Mouse (Mus musculus): ENCODE measurements around the gene Nudt7. TPM values are rescaled to one million over a fixed set of nuclear protein-coding genes. Genes with fewer than 3 reads are reported as not detected.

Gene Nudt7
- polyA plus RNA-seq, 1 experiment from 2014 or later, result 7.5 TPM

DNA sequence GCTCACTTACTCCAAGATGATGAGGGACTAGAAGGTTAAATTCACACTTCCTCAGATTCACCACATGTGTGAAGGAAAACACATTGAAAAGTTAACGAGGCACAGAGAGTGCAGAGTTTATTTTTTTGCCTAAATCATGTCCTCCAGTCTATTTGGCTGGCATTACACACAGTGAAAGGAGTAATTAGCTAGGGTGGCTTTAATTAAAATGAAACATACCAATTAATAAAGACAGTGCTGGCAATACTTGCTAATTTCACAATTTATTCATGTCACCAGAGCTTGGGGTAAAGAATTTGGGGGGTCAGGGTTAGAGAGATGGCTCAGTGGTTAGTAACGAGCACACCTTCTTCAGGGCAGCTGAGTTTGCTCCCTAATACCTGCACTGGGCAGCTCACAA lies 25.2 kb downstream of the Nudt7 start:
- 48% methylated on average over 2 of the region's 2 CpGs for WGBS
- Histone ChIP-seq H3K4me2 (no peak overlapping the region), H3K4me1 (replicated peaks) (no peaks in the 10 kb centered on the region), H3K27me3 (no peaks in the 10 kb centered on the region), H3K27ac (replicated peaks) (no peak overlapping the region), H3K9me3 (no peaks in the 10 kb centered on the region), H3K36me3 (no peaks in the 10 kb centered on the region), H3K9ac (no peak overlapping the region), H3K4me3 (no peak overlapping the region)
- ATAC-seq (ENCODE audit: low FRiP score, low read depth), result no peak

DNA sequence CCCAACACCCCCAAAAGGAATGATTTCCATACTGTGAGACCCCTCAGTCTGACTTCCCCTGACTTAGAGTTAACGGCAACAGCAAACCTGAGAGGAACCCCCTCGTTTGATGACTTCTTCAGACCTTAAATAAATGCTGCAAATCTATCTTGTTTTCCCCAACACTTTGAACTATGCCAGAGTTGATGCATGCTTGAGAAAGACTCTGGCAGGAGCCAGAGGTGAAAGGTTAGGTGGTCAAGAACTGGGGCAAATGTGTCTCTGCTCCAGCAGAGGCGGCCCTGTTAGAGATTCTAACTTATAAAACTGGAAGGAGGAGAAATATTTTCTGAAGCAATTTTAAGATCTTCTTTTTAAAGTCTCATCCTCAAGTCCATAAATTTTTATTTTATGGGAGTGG lies 26.3 kb downstream of the Nudt7 start:
- no peak overlapping the region for H3K9ac ChIP-seq
- no peaks in the 10 kb centered on the region for H3K4me1 ChIP-seq (replicated peaks)
- H3K27me3 ChIP-seq, result no peaks in the 10 kb centered on the region
- no peak overlapping the region for H3K4me2 ChIP-seq
- no peak overlapping the region for H3K27ac ChIP-seq (replicated peaks)
- H3K36me3 ChIP-seq, result no peaks in the 10 kb centered on the region
- H3K4me3 ChIP-seq, result no peak overlapping the region
- no peaks in the 10 kb centered on the region for H3K9me3 ChIP-seq
- ATAC-seq (ENCODE audit: low FRiP score, low read depth), result no peak
- 83% methylated on average over 3 of the region's 3 CpGs for WGBS

DNA sequence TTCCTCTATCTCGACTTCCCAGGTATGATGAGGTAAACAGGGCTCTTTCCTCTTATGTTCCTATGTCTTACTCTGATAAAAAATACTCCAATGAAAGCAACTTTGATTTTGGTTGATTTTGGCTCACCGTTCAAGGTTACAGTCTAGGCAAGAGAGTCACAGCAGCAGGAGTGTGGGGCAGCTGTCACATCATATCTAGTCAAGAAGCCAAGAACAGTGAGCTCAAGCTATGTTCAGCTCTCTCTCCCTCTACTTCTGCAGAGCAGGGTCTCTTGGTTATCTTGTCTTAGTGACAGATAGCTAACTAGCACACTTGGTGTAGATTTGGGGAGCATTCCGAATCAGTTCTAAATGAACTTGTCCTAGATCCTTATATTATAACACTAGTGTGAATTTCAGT lies 30.5 kb downstream of the Nudt7 start:
- Histone ChIP-seq H3K4me2 (no peak overlapping the region), H3K9ac (no peak overlapping the region), H3K9me3 (no peaks in the 10 kb centered on the region), H3K27ac (replicated peaks) (no peak overlapping the region), H3K4me1 (replicated peaks) (0 out of 2 replicates have a peak, but pooled peaks cover 5% of the 10 kb centered on the region), H3K27me3 (no peaks in the 10 kb centered on the region), H3K36me3 (no peaks in the 10 kb centered on the region), H3K4me3 (no peak overlapping the region)
- ATAC-seq (ENCODE audit: low FRiP score, low read depth), result no peak
- 89% methylated on average over 3 of the region's 3 CpGs for WGBS

DNA sequence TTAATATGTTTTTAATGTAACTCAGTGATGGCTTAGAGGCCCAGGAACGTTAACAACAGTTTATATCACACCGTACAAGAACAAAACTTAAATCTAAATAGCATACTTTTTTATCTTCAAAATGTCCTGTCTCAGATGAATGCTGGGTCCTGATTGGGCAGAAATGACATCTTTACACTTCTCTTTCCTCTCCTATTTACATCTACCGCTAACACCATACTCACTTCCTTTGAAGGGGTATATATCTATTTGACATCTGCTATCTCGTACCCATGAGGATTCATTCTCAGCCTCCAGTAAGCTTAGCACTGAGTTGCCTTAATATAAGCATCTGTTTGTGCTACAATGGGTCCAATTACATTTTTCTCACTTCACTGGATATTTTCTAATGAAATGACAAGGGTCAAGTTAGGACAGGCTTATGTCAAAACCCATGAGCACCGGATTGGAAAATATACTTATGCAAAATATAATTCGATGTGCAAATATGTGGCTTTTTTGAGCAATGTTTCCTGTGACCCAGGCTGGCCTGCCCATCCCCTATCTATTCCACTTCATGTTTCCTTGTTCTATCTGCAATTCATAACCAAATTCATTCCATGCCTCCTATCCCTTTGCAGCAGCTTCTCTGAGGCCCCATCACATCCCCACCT lies 31.2 kb downstream of the Nudt7 start:
- Histone ChIP-seq H3K9ac (no peak overlapping the region), H3K36me3 (no peaks in the 10 kb centered on the region), H3K9me3 (no peaks in the 10 kb centered on the region), H3K27me3 (no peaks in the 10 kb centered on the region), H3K4me3 (no peak overlapping the region), H3K4me2 (no peak overlapping the region), H3K27ac (replicated peaks) (no peak overlapping the region), H3K4me1 (replicated peaks) (0 out of 2 replicates have a peak, but pooled peaks cover 5% of the 10 kb centered on the region)
- ATAC-seq (ENCODE audit: low FRiP score, low read depth), result no peak
- WGBS, result 76% methylated on average over 6 of the region's 6 CpGs

DNA sequence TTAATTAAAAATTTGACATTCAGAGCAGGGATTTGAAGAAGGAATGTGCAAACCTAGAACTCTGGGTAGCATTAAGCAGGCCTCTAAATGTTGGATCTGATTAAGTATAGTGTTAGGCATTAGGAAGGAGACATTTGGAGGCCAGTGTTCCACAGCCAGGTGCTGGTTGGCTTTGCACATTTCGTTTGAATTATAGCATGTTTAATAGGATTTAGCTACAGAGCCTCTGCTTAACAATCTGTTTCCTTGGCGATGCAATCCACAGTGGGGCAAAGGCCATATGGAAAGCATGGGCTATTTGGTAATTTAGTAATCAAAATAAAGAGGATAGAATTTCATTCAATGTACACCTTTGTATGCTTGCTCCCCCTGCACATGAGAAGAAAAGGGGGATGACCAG lies 32.4 kb downstream of the Nudt7 start:
- no peaks in the 10 kb centered on the region for H3K36me3 ChIP-seq
- no peak overlapping the region for H3K4me3 ChIP-seq

DNA sequence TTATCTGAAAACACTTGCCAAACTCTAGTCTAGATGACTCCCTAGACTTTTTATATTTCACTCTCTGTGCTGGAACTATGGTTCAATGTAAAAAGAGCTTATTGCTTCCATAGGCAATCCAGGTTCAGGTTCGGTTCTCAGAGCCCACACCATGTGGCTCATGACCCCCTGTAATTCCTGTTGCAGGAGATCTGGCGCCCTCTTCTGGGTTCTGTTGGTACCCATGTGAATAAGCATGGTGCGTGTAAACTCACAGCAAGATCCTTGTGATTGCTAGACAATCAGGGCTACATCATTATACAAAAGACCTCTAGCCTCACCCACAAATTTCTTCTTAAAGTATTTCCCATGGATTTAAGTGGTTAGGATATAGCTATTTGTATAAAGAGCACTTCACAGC lies 43.4 kb downstream of the Nudt7 start:
- no peak overlapping the region for H3K4me2 ChIP-seq
- 67% methylated on average over 3 of the region's 3 CpGs for WGBS
- no peaks in the 10 kb centered on the region for H3K36me3 ChIP-seq
- no peak overlapping the region for H3K4me3 ChIP-seq
- H3K27me3 ChIP-seq, result no peaks in the 10 kb centered on the region
- H3K4me1 ChIP-seq (replicated peaks), result no peaks in the 10 kb centered on the region; the same call in 1 of the 2 replicates
- H3K27ac ChIP-seq (replicated peaks), result no peak overlapping the region
- ATAC-seq (ENCODE audit: low FRiP score, low read depth), result no peak
- no peaks in the 10 kb centered on the region for H3K9me3 ChIP-seq
- no peak overlapping the region for H3K9ac ChIP-seq

More for the DNA sequence above, 32.4 kb downstream of the Nudt7 start:
- Histone ChIP-seq H3K27me3 (no peaks in the 10 kb centered on the region), H3K9ac (no peak overlapping the region), H3K4me1 (replicated peaks) (0 out of 2 replicates have a peak, but pooled peaks cover 5% of the 10 kb centered on the region), H3K27ac (replicated peaks) (no peak overlapping the region), H3K9me3 (no peaks in the 10 kb centered on the region), H3K4me2 (no peak overlapping the region)
- WGBS, result 34% methylated on average over 2 of the region's 2 CpGs
- no peak for ATAC-seq (ENCODE audit: low FRiP score, low read depth)

DNA sequence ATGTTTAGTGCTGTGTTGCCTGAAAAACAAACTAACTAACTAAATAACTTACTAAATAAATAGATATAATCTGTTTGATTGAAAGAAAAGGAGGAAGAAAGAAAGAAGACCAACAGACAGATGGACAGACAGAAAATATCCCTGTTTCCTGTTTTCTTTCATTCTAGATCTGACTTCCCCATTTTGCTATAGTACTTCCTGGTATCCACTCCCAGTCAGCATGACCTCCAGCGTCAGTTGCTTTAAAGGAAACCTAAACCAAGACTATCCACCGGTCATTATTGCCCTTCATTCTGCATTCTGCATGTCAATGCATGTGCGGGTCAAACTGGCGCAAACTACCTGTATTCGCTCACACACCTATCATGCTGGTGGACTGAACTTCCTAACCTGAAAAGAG lies 60.0 kb downstream of the Nudt7 start:
- H3K4me3 ChIP-seq, result no peak overlapping the region
- no peak for ATAC-seq (ENCODE audit: low FRiP score, low read depth)
- 0 out of 2 replicates have a peak, but pooled peaks cover 2% of the 10 kb centered on the region for H3K4me1 ChIP-seq (replicated peaks)
- H3K4me2 ChIP-seq, result no peak overlapping the region
- no peaks in the 10 kb centered on the region for H3K9me3 ChIP-seq
- H3K9ac ChIP-seq, result no peak overlapping the region
- WGBS, result 89% methylated on average over 5 of the region's 5 CpGs
- no peaks in the 10 kb centered on the region for H3K27me3 ChIP-seq
- H3K36me3 ChIP-seq, result no peaks in the 10 kb centered on the region
- no peak overlapping the region for H3K27ac ChIP-seq (replicated peaks)

DNA sequence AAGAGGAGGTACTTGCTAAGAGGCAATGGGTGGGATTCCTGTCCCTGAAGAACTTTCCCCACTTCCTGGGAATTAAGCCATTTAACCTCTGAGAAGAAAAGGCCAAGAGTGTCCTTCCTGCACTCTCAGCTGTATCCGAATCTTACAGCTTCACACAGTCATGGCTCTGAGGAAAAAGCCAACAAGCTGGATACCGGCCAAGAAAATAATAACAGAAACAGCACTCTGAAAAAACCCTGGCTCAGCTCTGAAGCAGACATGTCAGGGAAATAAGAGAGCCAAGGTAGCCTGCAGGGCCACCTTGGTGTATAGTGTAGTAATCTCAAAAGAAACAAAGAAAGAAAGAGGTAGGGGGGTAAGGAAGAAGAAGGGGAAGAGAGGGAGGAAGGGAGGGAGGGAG lies 65.6 kb downstream of the Nudt7 start:
- Histone ChIP-seq H3K27ac (replicated peaks) (no peak overlapping the region), H3K36me3 (no peaks in the 10 kb centered on the region), H3K4me2 (no peak overlapping the region), H3K4me3 (no peak overlapping the region), H3K9me3 (no peaks in the 10 kb centered on the region), H3K27me3 (no peaks in the 10 kb centered on the region), H3K9ac (no peak overlapping the region), H3K4me1 (replicated peaks) (no peaks in the 10 kb centered on the region)
- WGBS, result 51% methylated on average over 2 of the region's 2 CpGs
- ATAC-seq (ENCODE audit: low FRiP score, low read depth), result no peak

Other genes starting within 250 kb of the Nudt7 start
- gene Vat1l, start 72.1 kb downstream of the Nudt7 start, polyA plus RNA-seq (2015; fragmentation: Nextera tagmentation; extraction: Ambion mirVana), result 62.2 and 62.6 TPM in 2 replicates